Mouse (Mus musculus): ENCODE results near the gene Arrb1.

DNA sequence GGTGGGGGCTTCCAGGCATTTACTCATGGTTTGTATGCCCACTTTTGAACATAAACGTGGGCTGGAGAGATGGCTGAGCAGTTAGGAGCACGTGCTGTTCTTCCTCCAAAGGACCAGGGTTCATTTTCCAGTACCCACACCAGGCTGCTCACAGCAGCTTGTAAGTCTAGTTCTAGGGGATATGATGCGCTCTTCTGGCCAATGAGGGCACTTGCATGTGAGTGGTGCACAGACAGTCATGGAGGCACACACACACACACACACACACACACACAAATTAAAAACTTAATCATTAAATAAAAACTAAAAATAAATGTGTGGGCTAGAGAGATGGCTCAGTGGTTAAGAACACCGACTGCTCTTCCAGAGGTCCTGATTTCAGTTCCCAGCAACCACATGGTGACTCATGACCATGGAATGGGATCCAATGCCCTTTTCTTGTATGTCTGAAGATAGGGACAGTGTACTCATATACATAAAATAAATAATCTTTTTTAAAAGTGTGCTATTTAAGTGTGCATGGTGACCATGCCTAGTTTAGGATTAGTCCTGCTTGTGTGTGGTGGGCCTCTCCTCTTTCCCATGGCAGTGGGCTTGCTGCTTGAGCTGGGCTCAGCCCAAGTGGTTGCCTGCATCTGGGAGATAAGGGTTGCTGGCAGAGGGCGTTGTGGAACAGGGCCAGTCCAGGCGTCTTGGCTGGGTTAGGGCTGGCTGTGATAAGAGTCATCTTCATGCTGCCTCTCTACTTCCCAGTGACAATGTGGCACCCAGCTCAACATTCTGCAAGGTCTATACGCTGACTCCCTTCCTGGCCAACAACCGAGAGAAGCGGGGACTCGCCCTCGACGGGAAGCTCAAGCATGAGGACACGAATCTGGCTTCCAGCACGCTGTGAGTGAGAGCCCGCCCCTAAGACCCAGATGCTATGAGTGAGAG lies 58.9 kb downstream of the Arrb1 start:
- TF ChIP-seq GATA1 (IDR thresholded peaks at IDR 0.05; ENCODE audit: borderline replicate concordance, low read length) (no peak; the same call in 2 of the 3 replicates), FLI1 (IDR thresholded peaks at IDR 0.05; ENCODE audit: low read length) (no peak)
